Comparison of ENCODE assay signal across 8 mouse cellular contexts in the genomic region with DNA sequence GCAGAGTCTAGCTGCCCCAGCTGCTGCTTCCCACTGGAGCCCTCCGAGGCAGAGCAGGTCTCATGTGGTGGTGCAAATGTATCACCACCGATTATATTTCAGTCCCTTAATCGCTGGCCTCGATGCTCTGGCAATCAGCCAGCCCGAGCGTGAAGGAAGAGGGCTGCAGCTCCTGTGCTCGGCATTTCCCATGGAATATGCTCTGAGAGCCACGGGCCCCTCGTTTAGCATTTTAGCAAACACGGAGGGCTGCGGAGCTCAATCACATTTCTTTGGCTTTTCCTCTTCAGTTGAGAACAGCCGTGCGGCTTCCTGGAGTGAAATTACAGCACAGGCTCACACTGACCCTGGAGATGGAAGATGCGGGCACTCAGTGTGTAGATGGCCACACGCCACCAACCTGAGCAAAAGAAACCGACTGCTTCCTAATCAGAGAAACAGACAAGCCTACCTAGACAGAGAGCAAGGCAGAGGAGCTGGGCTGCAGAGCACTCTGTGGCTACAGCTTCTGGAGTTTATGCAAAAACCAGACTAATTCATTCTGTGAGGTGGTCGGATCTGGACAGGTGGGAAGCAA.
DNase-seq lines count a peak whose midpoint lies in the region; ATAC-seq lines count a peak whose summit lies in the region.

No protein-coding gene starts in this region.

- peak; percentile 49; the same call in 1 of the 2 replicates for ATAC-seq in lung, embryonic 16.5 days (ENCODE audit: low read depth)
- ATAC-seq in stomach, embryonic 16.5 days (ENCODE audit: insufficient read depth, low FRiP score), result no peak

- H3K4me1 ChIP-seq in lung, embryonic 16.5 days (replicated peaks; ENCODE audit: control insufficient read depth, insufficient read depth, low read length), result peaks cover 5% of the 10 kb centered on the region; the same call in 1 of the 2 replicates
- H3K4me1 ChIP-seq in stomach, embryonic 16.5 days (ENCODE audit: control insufficient read depth, insufficient read depth, low read length), result no peaks in the 10 kb centered on the region

- DNase-seq in adrenal gland, postnatal 10 days, result peak; percentile 22
- DNase-seq in adrenal gland, adult 8-10 months, result no peak
- DNase-seq in ovary, postnatal 36 days (ENCODE audit: low spot score), result peak; percentile 24
- no peak for DNase-seq in ovary, postnatal 14 days (ENCODE audit: low spot score)
- DNase-seq in gastrocnemius, postnatal 14 days, result peak; percentile 36
- no peak for DNase-seq in thymus, adult 18-20 months

- H3K9me3 ChIP-seq in lung, embryonic 16.5 days (ENCODE audit: control insufficient read depth, low read length), result no peaks in the 10 kb centered on the region
- no peaks in the 10 kb centered on the region for H3K9me3 ChIP-seq in stomach, embryonic 16.5 days (replicated peaks; ENCODE audit: control insufficient read depth, low read length)

- H3K4me2 ChIP-seq in lung, embryonic 16.5 days (ENCODE audit: low read depth, low read length), result peak overlapping the region; percentile 55
- peak overlapping the region; percentile 47 for H3K4me2 ChIP-seq in stomach, embryonic 16.5 days (ENCODE audit: low read depth, low read length)

- 0 out of 2 replicates have a peak overlapping the region, but pooled peaks have one; percentile 13 for H3K9ac ChIP-seq in lung, embryonic 16.5 days (ENCODE audit: low read length)
- H3K9ac ChIP-seq in stomach, embryonic 16.5 days (ENCODE audit: low read length), result 0 out of 2 replicates have a peak overlapping the region, but pooled peaks have one; percentile 29

- peak overlapping the region; percentile 17 for H3K4me3 ChIP-seq in lung, embryonic 16.5 days (ENCODE audit: low read length)
- H3K4me3 ChIP-seq in stomach, embryonic 16.5 days (replicated peaks; ENCODE audit: low read length), result peak overlapping the region; percentile 24; the same call in 1 of the 2 replicates

- H3K27me3 ChIP-seq in lung, embryonic 16.5 days (ENCODE audit: control insufficient read depth, insufficient read depth, low read depth, low read length), result no peaks in the 10 kb centered on the region
- H3K27me3 ChIP-seq in stomach, embryonic 16.5 days (ENCODE audit: control insufficient read depth, insufficient read depth, low read length), result no peaks in the 10 kb centered on the region

- intact Hi-C loops in gastrocnemius, postnatal 14 days (cut with DNase I; ENCODE audit: low total_unique reads), result no loop called here

- 16% methylated on average over 17 of the region's 17 CpGs for WGBS in lung, embryonic 16.5 days
- 21% methylated on average over 17 of the region's 17 CpGs for WGBS in stomach, embryonic 16.5 days

- H3K36me3 ChIP-seq in lung, embryonic 16.5 days (ENCODE audit: control insufficient read depth, insufficient read depth, low read length), result no peaks in the 10 kb centered on the region
- no peaks in the 10 kb centered on the region for H3K36me3 ChIP-seq in stomach, embryonic 16.5 days (ENCODE audit: control insufficient read depth, insufficient read depth, low read length)

- no peak overlapping the region for H3K27ac ChIP-seq in lung, embryonic 16.5 days (ENCODE audit: low read length)
- H3K27ac ChIP-seq in stomach, embryonic 16.5 days (ENCODE audit: low read length), result no peak overlapping the region

Comparison
In these comparisons a context has a peak if more than half of its experiments do, and no peak if none do; other contexts are left out.
1. DNase-seq: peak in adrenal gland, postnatal 10 days (single experiment), ovary, postnatal 36 days (single experiment) and gastrocnemius, postnatal 14 days (single experiment); none in adrenal gland, adult 8-10 months (single experiment), ovary, postnatal 14 days (single experiment) and thymus, adult 18-20 months (0 of 2).